Mouse (Mus musculus) right cerebral cortex, postnatal 36 days (tissue): ENCODE results near the gene Prmt3.

ENCODE experiments used
- DNase-seq, 2 experiments: peaks; one replicate each; pipeline ENCODE4 v3.0.0; 2022; ENCODE audit warnings: low spot score in 2 of 2, mixed read lengths in 1 of 2

Gene Prmt3

DNA sequence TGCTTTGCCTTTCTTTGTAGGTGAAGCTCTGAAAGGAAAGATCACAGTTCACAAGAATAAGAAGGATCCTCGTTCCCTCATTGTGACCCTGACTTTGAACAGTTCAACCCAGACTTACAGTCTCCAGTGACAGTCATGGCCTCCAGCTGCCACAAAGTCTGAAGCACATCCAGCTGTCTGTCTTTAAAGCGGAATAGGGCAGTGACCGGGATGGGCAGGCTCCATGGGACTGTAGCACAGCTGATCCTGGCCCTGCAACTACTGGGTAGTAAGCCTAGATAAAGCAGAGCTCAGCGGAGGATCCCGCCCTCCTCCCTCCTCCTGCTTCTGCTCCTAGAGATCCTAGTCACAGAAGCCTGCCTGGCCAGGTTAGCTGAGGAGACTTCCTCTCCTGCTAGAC lies 79.2 kb downstream of the Prmt3 start:
- no peak for DNase-seq

DNA sequence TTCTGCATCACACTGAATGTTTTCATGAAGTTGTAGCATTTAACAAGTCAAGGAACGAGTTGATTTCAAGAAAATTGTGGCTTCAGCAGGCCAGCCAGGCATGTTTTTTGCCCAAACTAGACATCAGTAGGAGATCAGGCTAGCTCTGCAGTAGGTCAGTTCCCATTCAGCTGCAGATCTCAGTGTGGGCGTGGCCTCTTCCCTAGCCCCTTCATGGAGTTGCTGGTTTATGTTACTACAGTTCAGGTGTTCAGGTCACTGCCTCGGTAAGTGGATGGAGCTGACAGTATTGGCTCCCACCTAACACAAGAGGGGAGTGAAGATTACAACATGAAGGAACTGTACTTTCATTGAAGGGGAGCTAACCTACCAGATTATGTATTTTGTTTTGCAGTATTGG lies 80.1 kb downstream of the Prmt3 start:
- DNase-seq = no peak

DNA sequence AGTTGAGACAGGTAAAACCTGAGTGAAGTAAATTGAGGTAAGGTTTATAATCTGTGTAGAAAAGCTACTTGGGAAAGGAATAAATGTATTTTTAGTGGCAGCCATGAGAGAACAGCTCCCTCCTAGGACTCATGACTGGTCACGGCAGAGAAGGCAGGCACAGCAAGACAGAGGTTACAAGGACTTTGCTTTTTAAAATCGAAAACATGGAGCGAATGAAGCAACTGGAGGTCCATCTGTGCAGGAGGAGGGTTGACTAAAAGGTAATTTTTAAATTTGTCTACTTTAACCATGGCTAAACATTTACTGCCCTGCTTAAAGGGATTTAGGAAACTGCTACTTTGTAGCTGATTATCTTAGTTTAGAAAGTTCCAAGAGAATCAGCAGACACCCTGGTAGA lies 81.7 kb downstream of the Prmt3 start:
- no peak for DNase-seq

DNA sequence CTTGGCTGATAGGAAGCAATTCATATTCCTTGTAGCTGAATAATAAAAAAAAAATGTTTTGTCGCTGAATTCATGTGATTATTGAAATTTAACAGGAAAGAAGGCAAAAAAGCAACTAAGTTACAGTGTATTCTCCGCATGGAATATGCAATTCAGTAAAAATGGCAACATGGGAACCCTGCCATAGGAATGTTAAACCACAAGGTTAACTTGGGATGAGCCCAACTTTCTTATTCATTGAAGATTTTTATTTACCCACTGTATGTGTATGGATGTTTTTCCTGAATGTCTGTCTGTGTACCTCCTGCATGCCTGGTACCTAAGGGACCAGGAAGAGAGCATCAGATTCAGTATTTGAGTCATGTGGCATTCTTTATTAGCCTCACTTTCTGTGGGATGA lies 83.0 kb downstream of the Prmt3 start:
- DNase-seq = no peak

DNA sequence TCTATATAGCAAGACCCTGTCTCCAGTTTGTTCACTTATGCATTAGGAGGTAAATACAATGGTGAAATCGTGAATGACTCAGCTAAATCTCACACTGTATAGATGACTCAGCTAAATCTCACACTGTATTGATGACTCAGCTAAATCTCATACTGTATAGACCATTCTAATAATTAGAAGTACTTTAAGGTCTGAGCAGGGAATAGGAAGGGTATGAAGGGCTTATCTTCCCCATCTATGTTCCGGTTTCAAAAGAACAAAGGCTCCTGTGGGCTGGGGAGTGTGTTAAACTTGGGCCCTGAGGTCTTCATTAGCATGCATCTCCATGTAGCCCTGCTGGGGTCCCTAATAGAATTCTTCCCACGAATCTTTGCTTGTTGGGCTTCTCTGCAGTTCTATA lies 85.6 kb downstream of the Prmt3 start:
- DNase-seq = no peak

DNA sequence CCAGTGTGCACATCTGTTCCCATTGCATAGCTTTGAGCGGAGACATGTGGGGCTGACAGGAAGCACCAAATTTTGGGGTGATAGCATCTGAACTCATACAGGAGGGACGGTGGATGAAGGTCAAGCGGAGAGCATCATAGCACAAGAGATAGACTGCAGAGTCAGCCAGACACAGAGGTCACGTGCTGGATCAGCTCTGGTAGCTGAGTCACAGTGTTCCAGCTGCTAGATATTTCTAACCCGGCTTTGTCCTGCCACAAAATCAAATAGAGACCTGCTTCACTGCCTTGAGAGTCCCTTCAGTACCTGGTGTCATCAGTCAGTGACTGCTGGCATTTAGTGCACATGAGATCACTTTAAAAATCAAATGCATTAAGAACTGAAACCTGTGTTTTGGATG lies 91.5 kb downstream of the Prmt3 start:
- DNase-seq = no peak

DNA sequence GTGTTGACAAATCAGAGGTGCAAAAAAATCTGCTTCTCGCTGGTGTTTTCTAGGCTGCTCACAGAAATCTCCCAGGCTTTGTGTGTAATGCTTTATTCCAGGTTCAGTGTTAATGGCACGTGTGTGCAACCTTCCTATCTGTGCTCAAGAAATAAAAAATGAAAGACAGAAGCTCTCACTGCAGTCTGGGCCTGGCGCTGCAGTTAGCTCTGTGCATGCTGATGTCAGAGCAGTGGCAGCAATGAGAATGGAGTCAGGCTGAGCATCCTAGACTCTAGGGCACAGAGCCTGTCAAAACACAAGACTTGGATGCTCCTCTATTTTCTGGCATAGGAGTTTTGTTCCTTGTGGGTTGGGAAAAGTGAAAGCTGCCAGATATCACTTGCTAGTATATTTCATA lies 92.1 kb downstream of the Prmt3 start:
- DNase-seq = no peak

DNA sequence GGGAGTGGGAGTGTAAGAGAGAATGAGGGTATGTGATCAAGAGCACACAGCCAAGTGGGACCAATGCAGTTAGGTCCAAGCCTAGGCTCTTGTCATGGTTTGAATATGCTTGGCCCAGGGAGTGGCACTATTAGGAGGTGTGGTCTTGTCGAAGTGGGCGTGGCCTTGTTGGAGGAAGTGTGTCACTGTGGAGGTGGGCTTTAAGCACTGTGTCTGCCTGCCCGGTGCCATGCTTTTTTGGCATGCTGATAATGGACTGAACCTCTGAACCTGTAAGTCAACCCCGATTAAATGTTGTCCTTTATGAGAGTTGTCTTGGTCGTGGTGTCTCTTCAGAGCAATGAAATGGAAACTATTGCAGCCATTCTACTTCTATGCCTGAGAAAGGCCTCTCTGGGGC lies 99.2 kb downstream of the Prmt3 start:
- DNase-seq = no peak

DNA sequence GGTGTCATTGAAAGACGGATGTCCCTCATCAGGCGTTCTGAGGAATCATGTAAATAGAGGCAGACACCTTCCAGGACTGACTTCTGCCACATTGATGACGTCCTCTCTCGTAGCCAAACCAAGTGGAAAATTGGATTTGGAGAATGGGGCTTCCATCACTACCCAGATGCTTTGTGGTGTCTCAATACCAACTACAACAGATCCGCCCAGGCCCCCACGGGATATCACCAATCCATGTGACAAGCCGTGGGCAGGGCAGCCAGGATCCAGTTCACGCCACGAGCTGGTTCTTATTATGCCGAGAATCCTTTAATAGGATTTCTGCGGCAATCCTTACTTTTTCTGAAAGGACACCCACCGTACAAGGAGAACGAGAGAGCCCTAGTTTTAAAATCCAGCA lies 100.9 kb downstream of the Prmt3 start:
- no peak for DNase-seq

DNA sequence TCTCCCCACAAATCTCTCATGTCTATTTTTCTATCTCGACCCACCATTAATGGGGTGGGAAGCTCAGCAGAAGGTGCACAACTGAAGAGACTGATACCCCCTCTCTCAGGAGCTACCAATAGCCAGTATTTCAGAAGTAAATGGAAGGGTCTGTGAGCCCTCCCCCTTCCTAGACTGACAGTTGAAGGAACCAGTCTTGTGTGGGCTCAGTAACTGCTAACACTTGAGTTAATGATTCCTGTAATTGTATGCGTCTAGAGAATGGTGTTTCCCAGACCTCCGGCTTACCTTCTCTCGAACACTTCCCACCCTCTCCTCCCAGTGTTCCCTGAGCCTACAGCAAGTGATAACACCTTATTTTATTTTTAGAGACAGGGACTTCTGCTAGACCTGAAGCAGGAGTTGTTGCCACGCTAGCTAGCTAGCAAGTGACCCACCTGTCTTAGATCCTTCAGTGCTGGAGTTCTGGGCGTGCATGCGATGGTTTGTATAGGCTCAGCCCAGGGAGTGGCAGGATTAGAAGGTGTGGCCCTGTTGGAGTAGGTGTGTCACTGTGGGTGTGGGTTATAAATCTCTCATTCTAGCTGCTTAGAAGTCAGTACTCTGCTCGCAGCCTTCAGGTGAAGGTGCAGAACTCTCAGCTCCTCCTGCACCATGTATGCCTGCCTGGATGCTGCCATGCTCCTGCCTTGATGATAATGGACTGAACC lies 102.0 kb downstream of the Prmt3 start:
- no peak for DNase-seq

DNA sequence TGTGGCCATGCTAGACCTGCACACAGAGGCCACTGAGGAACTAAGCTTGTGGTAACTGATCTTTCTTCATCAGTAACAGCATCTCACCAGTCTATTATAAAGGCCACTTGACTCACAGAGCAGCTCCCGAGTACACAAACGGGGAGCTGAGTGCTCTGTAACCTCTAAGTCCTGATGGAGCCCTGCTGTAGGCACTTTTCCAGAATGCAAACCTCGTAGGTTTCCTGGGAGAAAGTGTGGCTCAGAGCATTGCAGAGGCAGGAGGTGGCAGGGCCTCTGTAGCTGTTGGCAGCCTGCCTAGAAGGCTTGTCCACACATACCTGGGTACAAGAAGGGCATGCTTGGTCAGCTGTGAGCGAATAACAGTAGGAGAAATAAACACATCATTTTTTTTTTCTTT lies 104.1 kb downstream of the Prmt3 start:
- no peak for DNase-seq

DNA sequence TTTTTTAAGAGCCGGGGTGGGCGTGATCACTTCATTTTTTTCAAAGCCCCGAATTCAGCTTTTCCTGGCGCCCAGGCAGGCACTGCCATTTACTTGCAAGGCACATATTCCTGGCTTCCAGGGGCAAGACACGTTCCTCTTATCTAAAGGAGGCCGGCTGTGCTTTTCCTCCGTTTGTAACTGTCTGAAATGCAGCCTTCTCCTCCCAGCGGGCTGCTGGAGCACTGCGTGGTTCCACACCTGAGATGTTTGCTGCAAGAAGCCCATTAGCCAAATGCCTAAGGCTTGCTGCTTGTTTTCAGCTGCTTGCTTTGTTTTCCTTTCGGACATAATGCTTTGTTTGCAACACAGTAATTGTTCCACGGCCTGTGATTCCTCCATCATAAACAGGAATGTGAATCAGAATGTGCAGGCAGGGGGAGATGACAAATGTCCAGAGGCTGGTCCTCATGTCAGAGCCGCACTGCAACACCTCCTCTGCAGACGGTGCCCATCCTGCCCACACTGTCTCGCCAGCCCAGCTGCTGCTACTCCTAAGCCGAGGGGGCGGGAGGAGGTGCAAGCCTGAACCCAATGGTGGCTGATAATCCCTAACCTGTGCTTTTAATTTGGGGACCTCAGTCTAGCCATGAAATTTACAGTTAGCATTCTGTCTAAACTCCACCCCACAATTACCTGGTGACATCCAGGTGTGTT lies 104.7 kb downstream of the Prmt3 start:
- DNase-seq = peak; percentile 24 to 26

DNA sequence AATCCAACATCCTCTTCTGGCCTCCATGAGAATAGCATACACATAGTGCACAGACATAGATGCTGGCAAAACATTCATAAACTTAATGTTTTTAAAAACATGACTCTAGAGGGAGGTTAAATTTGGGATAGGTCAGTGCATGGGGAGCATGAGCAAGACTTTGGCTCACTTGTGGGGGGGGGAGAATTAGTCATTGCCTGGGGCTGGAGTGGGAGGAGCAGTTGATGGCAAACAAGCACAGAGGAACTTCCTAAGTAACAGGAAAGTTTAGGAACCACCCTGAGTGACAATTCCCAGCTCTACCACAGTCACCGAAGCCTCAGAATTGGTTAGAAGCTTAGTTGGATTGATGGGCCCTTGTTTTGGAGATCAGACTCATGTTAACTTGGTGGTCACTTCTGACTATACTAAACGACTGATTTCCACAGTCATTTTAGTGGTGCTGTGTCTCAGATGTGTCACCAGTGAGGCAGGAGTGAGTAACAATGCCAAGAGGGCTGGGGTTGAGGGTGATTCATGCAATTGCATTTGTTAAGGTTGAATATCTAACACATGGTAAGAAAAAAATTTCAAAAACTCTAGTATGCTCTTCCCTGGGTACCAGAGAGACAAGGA lies 109.7 kb downstream of the Prmt3 start:
- no peak for DNase-seq

DNA sequence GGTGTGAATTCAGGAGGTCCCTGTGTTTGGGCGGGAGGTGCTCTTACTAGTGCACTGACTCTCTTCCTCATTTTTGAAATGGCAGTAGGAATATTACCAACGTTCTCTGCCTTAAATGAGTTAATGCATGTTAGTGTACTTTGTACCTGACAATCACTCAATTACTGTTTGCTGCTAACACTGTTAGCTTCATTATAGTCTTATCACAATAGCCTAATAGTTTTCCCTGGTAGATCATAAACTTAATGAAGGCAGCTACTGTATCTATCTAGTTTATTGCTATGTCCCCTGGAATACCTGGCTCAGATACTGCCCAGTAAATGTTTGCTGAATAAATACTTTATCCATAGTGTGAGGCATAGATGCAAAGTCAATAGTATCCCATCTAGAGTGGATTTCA lies 116.6 kb downstream of the Prmt3 start:
- DNase-seq = no peak

DNA sequence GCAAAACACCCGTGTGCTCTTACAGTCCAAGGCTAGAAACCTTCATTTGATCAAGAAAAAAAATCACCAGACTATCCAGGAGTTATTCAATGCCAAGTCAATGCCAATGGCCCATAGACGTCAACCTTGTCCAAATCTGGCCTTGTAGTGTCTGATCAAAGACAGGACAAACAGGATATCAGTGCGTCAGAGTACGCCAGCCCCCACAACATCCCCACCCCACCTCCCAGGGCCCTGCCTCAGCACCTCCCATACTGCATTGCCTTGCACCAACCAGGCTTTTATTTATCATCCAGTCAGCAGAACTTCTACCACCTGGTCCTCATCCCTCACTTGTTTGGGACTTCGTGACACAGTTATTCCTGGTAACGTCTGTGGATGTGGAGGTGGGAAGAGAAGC lies 117.2 kb downstream of the Prmt3 start:
- no peak for DNase-seq

DNA sequence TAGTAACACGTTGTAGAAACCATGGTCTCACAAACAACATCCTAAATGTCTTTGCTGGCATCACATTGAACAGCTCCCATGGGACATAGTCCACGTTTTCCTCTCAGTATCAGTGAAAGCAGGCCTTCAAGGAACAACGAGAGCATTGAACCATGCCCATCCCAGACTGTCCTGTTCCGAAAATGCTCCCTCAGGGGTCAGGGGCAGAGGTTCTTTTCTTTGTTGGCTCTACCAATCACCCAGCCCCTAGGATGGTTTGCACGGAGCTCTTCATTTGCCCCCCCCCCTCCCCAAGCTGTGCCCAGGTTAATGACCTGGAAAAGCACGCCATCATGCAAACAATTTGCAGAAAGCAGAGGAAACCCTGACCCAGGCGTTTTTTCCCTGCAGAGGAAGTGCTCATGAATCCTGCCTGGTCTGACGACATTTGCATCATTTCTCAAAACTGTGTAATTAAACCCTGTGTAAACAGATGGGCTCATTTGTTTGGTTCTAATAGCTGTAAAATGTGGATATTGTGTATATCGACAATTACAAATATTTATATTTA lies 123.9 kb downstream of the Prmt3 start:
- no peak for DNase-seq

DNA sequence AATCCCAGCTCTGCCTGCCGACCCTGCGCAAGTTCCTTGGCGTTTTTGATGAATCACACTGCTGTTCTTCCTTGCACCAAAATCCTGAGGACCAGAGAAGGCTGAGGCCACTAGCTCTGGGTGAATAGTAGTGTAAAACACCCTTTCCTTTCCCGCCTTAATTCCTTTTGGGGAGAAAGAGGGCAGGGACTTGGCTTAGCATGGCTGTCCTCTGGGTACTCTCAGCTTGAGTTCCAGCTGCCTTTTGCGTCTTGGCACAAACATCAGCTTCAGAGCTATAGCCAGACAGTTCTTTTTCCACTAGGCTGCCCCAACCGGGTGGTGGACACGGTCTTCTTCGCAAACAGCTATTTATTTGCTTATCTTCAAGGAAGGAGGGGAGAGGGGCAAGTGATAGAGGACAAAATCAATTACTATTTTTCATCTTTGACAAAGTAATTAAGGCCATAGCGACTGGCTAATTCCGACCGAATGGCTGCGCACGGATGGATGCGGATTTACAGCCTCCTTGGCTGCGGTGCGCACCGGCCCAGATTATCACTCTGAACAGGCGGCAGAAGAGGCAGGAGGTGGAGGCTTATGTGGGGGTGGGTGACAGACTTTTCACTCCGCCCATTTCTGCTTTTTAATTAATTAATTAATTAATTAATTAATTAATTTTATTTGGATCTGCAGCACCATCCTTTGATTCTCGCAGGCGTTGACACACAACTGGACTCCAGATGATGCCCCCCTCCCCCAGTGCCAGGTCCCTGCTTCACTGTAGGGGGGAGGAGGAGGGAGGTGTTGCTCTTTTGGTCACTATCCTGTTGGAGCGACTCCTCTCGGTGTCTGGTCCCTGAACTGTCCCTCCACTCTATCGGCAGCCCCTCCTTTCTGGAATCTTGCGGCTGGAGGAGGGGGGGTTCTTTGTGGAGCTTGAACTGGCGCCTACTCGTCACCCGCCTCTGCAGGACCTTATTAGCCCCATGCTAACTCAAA lies 129.3 kb downstream of the Prmt3 start:
- no peak for DNase-seq
